Mouse (Mus musculus) frontal cortex, adult 2 months (tissue): Measurements from ENCODE around the gene Kdm2b. TPM values are rescaled to one million over a fixed set of nuclear protein-coding genes. Genes with fewer than 3 reads are reported as not detected.

Experiments used
- DNase-seq, 2 experiments: peaks; one replicate each; pipeline ENCODE4 v3.0.0; 2022; ENCODE audit warnings: low spot score in 1 of 2; ENCODE audit errors: extremely low spot score in 1 of 2
- polyA plus RNA-seq: library from polyadenylated mRNA; depleted of rRNA; stranded (reverse); fragments of >200 nt; gene quantifications from 2 replicates; pipeline ENCODE4 v1.2.3, GENCODE M21; 2012; rRNA removed

Gene Kdm2b
- polyA plus RNA-seq, result 18.7 and 20.9 TPM in 2 replicates

DNA sequence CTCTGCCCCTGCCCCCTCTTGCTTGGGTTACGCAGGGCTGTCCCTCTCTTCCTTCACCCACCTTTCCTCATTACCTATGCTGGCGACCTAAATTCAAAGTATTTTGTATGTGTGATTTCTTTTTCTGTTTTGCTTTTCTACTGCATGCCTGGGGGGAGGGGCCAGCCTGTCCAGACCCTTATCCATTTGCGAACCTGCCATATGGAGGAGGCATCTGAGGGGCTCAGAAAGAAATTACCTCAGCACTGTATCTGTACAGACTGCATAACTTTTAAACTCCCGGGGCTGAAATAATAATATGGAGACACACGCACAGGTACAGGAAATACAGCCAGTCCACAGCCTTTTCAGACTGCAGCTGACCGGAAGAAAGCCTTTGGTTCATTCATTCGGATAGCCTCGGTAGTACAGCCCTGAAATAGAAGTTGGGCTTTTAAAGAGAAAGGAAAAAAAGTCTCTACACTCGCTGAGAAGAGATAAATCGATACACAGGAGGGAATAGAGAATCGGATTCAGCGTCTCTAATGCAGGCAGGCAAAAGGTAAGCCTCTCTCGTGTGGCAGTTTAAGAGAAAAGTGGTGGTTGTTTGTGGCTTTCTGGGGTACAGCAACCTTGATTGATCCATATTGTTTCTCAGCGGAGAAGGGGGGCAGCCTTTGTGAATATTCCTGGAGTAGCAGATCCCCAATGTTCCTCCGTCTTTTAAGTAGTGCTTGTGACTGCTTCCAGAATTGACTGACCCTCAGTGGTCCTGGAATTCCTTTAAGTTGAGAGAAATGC lies at the start of gene Kdm2b:
Kdm2b (minus strand) TSS at position 273 of the 780 bp plus-strand sequence.
- no peak for DNase-seq

DNA sequence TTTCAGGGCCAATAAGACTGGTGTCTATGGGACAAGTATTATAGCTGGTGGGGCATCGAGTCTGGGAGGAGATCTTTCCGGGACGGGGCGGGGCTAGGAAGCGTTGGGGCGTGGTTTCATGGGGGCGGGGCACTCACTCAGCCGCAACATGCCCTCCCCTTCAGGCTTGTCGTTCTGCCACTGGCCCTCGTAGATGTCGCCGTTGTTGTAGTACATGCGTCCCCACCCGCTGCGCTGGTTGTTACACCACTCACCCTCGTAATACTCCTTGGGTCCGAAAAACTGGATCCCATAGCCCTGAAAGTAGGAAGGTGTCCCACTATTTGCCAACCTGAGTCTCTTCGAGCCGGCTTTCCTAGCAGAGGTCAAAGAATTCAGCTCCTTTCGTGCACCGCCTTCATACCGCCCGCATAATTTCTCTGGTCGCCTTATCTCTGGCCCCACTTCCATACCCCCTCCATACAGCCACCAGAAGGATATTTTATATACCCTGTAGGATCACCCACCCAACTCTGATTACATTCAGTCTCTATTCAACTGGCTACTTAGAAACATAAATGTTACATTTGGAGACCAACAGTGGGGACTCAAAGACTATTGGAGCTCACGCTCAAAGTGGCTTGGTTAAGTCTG lies 49.6 kb upstream of the Kdm2b start:
- peak in 1 of 2 experiments; percentile 31 for DNase-seq

DNA sequence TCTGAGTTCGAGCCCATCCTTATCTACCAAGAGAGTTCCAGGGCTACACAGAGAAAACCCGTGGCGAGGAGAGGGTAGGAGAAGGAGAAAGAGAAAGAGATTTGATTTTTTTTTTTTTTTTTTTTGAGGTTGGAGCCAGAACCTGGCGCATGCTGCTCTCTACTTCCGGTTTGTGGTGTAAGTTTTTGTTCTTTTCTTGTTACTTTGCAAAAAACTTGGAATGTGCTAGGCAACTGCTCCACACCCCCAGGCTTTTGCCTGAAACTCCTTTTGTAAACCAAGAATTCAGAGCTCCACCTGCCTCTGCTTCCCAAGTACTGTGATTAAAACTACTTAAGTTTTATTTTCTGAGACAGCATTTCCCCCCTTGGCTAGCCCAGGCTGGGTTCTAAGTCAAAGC lies 48.5 kb upstream of the Kdm2b start:
- no peak for DNase-seq

DNA sequence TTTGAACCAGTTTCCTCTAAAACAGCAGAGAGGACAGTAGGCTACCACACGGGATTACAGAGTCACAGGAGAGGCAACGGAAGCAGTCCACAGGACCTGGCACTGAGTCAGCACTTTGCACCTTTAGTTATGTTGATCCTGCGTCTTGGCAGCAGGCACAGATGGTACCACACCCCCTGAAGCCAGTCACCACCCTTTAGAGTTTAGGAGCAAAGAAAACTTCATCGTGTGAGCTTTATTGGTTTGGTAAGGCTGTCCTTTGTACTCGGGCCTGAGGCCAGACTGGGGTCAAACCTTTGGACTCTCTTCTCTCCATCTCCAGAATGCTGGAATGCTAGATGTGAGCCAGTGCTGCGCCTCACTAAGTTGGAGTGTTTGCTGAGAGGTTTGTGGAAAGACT lies 45.9 kb upstream of the Kdm2b start:
- no peak for DNase-seq

DNA sequence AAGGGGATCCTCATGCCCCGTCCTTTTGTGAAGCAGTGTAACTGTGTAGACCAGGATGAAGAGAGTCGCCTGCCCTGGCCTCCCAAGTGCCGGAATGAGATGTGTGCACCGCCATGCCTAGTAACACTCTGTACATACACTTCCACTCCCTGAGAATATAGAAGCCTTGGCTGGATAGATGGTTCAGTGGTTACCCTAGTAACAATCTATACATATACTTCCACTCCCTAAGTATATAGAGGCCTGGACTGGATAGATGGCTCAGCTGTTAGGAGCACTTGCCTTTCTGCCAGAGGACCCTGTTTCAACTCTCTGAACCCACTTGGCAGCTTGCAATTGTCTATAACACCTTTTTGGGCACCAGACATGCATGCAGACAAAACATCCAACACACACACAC lies 45.5 kb upstream of the Kdm2b start:
- DNase-seq, result no peak

DNA sequence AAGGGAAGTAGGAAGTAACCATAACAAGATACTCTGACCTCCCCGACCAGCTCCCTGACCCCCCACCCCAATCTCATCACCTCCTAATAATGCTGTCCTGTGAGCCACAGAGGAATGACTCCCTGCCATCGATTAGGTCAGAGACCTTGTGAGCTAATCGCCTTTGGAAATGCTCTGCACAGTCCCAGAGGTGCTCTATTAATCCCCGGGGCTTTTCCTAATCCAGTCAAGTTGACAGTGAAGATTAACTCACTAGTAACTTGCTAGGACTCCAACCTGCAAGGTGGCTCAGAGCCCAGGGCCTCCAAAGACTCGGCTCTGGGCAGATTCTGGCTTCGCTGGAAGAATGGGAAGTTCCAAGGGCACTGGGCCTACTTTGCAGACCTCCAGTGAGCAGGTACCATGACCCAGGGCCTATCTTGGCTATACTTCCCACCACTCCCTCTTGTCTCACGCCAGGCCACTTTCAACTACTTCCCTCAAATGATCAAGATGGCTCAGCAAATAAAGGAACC lies 44.1 kb upstream of the Kdm2b start:
- DNase-seq, result no peak

DNA sequence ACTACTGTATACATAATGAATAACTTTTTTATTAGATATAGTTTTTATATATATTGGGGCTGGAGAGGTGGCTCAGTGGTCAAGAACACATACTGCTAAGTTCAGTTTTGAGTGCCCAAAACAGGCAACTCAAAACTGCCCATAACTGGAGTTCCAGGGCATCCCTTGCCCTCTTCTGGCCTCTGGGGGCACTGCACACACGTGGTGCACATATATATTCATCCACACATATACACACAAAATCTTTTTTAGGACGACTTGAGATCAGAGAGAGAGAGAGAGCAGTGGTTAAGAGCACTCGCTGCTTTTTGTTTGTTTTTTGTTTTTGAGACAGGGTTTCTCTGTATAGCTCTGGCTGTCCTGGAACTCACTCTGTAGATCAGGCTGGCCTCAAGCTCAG lies 41.7 kb upstream of the Kdm2b start:
- no peak for DNase-seq

DNA sequence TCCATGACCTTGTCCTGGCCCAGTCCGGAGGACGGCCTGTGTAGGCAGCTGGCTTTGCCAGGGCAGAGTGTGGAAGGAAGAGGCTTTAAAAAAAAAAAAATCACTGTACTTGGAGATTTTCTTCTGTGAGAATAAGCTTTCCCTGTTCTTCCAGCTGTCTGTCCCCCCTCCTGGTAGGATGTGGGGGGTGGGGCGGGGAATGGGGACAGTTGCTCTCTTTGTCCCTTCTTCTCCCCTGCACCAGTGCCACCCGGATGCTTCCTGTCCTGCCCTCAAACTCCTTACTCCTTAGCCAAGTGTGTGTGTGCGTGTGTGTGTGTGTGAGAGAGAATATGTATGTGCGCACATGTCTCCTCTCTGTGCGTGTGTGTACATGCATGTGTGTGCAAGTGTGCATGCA lies 40.1 kb upstream of the Kdm2b start:
- no peak for DNase-seq

DNA sequence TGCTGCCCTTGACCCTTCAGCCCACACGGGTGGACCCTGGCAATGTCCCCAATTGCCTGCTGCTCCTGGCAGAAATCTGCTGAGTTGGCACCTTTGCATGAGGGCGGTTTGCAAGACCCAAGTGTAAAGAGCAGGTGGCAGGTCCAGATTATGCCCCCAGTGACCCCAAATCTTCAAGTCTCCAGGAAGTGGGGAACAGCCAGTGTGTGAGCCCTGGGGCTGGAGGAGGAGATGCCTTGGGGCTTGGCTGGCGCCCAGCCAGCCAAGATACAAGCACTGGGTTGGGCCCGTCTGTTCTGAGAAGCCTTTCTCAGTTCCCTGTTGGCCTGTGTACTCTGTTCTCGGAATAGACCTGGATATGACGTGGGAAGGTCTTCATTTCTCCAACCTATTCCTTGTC lies 37.8 kb upstream of the Kdm2b start:
- no peak for DNase-seq

DNA sequence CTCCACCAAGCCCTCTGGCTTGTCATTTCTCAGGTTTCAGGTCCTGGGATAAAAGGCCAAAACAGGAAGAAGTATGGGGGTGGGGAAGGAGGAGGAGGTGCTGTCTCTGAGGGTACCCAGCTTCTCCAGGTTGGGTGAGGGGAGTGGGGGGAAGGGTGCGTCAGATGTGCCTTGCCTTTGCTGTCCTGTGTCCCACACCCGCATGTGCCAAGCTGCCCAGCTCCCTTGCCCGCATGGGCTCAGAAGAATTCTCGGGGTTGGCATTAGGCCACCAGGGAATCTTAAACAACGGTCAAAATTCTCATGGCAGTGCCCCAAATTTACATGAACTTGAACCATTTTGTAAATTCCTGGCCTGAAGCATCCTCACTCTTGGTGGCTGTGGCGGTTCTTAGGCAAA lies 36.8 kb upstream of the Kdm2b start:
- DNase-seq, result no peak

DNA sequence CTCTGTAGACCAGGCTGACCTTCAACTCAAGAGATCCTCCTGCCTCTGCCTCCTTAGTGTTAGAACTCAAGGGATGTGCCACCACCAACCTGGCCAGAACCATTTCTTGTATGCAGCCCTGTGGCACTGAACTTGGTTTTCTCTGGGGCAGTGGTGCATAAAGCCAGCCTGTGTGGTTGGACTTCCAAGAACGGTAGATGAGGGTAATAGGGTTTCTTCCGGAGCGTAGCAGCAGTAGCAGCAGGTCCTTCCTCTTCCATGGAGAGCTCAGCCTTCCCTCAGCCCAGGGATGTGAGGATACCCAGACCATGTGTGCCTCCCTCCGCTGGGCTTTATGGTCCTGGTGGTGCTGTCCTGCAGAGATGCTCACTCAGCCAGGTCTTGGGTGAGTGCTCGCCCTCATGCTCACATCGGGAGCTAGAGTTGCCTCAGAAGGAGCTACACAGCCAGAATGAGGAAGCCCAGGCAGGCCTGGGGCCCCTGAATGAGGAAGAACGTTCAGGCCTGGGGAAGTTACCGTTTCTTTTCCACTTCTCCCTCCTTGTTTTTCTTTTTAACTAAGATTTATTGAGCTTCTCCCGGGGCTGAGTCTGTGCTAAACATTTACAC lies 35.4 kb upstream of the Kdm2b start:
- DNase-seq, result no peak

DNA sequence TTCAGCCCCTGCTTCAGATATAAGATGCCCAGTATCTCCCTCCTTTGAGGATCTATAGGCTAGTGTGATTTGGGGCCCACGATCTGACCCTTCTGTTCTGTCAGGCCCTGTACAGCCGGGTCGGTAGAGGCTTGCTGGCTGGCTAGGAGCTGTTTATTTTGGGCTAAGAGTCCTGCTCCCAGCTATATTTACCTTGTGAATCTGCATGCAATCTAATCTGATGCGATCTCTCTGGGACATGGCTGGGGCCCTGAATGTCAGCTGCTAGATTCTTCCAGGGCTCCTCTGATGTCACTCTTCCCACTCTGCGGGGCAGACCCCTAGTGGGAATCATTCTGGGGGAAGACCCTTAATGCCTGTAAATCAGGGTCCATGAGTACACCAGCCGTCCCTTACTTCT lies 34.7 kb upstream of the Kdm2b start:
- DNase-seq, result no peak

DNA sequence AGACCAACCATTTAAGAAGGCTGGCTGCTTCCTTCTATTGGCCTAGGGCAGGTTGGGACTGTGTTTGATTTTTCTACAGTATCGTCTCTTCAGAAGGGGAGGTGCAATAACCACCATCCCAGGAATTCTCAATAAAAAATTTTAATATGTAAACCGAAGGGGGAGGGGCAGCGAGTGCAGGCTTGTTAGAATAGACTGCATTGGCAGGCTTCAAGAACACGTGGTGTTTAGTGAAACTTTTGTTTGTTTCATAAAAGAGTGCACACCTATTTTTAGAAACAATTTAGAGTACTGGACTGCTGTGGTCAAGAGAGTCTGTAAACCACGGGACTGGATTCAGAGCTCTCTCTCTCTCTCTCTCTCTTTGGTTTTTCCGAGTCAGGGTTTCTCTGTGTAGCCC lies 33.4 kb upstream of the Kdm2b start:
- DNase-seq, result no peak

DNA sequence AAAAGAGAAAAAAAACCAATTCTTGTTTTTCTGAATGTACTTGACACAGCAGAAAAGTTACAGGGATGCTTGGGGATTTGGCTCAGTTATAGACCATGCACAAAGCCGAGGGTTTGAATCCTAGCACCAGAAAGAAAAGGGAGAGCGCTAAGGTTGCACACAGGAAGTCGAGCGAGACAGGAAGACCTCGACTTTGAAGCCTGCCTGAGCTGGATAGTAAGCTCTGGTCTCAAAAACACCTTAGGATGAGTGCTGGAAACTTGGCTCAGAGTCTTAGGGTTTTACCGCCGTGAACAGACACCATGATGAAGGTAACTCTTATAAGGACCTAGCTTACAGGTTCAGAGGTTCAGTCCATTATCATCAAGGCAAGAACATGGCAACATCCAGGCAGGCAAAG lies 31.8 kb upstream of the Kdm2b start:
- no peak for DNase-seq

DNA sequence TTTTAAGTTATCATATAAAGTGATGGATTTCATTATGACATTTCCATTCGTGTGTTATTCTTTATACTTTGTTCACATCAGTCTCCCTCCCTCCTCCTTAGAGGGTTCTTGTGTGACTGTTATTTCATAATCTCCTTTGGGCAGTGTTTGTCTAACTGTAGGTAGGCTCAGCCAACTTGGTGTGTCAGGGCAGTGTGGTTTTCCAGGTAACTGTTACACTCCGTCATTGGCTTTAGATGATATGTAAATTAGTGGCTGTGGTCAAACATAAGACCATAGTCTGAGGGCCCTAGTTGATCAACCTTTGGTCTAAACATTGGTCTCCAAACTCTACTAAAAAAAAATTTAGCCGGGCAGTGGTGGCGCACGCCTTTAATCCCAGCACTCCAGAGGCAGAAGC lies 30.8 kb upstream of the Kdm2b start:
- no peak for DNase-seq

DNA sequence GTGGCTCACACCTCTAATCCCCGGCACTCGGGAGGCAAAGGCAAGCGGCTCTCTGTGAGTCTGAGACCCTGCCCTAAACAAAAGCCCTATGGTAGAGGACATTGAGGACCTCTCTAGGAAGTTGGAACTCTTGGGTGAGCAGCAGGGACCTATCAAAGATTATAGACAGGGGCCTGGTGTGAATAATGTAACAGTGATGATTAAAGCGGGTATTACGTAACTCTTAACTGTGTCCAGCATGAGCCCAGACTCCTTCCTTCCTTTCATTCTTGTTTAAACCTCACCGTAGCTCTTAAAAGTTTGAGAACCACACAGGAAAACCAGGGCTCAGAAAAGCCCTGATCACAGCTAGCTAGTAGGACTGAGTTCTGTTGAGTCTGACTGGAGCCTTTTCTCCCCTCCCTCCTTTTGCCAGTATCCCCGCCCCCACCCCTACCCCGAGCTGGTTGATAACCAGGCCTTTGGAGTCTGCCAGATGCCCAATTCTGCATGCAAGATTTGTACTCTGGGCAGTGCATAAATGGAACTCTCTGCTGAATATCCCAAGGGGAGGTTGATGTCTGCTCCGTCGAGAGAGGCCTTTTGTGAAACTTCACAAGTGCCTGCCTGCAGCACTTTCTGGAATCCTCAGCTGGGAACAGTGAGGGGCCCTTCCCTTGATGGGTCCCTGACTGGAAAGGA lies 29.9 kb upstream of the Kdm2b start:
- no peak for DNase-seq

DNA sequence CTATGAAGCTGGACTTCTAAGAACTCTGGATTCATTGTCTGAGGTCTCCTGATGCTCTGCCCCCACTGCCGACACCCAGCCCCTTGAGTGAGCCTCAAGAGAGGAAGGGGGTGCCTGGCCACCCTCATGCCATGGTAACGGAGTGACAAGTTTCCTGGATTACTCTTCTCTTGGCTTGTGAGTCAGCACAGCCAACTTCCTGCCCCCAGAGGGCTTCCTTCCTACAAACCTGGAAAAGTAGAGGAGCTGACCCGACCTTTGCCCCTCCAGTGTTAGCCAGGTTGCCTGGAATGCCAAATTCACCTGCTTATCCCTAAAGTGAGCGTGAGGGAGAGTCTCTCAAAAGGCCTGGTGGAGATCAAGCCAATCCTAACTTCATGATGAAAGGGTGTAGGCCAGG lies 27.9 kb upstream of the Kdm2b start:
- DNase-seq, result no peak

DNA sequence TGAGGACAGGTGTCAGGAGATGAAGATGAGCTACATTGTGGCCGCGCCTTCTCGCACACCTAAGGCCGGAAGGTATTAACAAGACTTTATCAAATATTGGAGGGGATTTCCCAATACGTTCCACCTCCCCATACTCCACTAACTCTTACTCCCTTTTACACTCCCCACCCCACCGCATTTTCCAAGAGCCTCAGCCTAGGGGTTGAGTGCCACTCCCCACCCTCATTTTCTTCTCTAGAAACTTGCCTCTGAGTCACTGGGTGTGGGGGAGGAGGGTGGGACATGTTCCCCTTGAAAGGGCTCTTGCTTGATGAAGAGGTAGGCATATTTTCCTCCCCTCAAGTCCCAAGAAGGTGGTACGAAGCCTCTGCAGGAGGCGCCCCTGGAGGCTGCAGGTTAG lies 26.3 kb upstream of the Kdm2b start:
- no peak for DNase-seq

DNA sequence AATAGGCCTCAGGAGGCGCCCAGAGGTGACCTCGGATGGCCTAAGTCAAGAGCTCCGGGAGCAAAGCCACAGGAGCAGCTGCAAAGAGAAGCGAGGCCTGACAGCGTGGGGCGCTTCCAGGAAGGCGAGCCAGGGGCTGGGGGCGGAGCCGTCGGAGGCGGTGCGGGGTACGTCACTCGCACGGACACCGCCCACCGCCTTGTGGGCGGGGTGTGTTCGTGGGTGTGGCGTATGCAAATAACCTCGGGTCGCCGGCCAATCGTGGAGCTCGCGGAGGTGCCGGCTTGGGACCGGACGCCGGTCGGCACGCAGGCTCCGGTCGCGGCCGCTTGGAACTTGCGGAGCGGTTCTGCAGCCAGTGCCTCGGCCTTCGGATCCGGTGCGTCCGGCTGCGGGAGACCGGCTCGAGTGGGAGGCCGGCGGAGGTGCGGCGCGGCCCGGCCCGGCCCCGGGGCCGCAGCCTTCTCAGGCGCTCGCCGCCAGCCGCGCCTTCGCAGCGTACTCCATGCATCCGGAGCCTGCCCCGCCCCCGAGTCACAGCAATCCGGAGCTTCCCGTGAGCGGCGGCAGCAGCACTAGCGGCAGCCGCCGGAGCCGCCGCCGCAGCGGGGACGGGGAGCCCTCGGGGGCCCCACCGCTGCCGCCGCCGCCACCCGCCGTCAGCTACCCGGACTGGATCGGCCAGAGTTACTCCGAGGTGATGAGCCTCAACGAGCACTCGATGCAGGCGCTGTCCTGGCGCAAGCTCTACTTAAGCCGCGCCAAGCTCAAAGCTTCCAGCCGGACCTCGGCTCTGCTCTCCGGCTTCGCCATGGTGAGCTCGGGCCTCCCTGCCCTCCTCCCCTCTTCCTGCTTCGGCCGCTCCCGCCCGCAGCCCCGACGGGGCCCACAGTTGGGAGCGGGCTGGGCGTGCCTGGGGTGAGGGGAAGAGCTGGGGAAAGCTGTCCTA lies 25.4 kb upstream of the Kdm2b start, which contains the start of gene Orai1:
Orai1 (plus strand) TSS at position 322 of the 949 bp plus-strand sequence.
- DNase-seq, result peak; percentile 87 to 96
